Mouse (Mus musculus): Measurements from ENCODE around the gene Pum1. TPM values are rescaled to one million over a fixed set of nuclear protein-coding genes. Genes with fewer than 3 reads are reported as not detected.
A peak's percentile ranks its signal among the peaks of the same experiment; 100 is the strongest.

Gene Pum1
- polyA plus RNA-seq, 1 experiment from 2014 or later: 137 TPM

- Histone ChIP-seq H3K9me3 (ENCODE audit: control insufficient read depth, low read length) (no peaks in the 10 kb centered on the region), H3K4me2 (ENCODE audit: low read length) (no peak overlapping the region), H3K9ac (replicated peaks; ENCODE audit: low read depth, low read length) (no peak overlapping the region), H3K27me3 (replicated peaks; ENCODE audit: control insufficient read depth, insufficient read depth, low read length) (no peaks in the 10 kb centered on the region), H3K4me1 (replicated peaks; ENCODE audit: control insufficient read depth, insufficient read depth, low read length) (peaks cover 3% of the 10 kb centered on the region; the same call in 1 of the 2 replicates), H3K27ac (ENCODE audit: low read length) (no peak overlapping the region), H3K4me3 (replicated peaks; ENCODE audit: low read length) (no peak overlapping the region), H3K36me3 (ENCODE audit: control insufficient read depth, insufficient read depth) (no peaks in the 10 kb centered on the region)
- no peak for ATAC-seq
- WGBS: 83% methylated on average over 5 of the region's 5 CpGs
These were observed 124.4 kb downstream of the Pum1 start for GRCm38 (mm10) chr4:130787530-130787929.

GRCm38 (mm10) chr4:130790180-130790579, 127.1 kb downstream of the Pum1 start:
- Histone ChIP-seq H3K4me3 (replicated peaks; ENCODE audit: low read length) (no peak overlapping the region), H3K9me3 (ENCODE audit: control insufficient read depth, low read length) (no peaks in the 10 kb centered on the region), H3K9ac (replicated peaks; ENCODE audit: low read depth, low read length) (no peak overlapping the region), H3K27me3 (replicated peaks; ENCODE audit: control insufficient read depth, insufficient read depth, low read length) (no peaks in the 10 kb centered on the region), H3K4me2 (ENCODE audit: low read length) (no peak overlapping the region), H3K4me1 (replicated peaks; ENCODE audit: control insufficient read depth, insufficient read depth, low read length) (peaks cover 25% of the 10 kb centered on the region), H3K27ac (ENCODE audit: low read length) (no peak overlapping the region), H3K36me3 (ENCODE audit: control insufficient read depth, insufficient read depth) (no peaks in the 10 kb centered on the region)
- ATAC-seq: peak; percentile 41; the same call in 1 of the 2 replicates
- 7% methylated on average over 6 of the region's 6 CpGs for WGBS

GRCm38 (mm10) chr4:130791811-130792375, 128.8 kb downstream of the Pum1 start:
- peak overlapping the region; percentile 78; the same call in 1 of the 2 replicates for H3K27ac ChIP-seq (ENCODE audit: low read length)
- H3K9me3 ChIP-seq (ENCODE audit: control insufficient read depth, low read length): no peaks in the 10 kb centered on the region
- H3K4me2 ChIP-seq (ENCODE audit: low read length): peak overlapping the region; percentile 84
- no peaks in the 10 kb centered on the region for H3K27me3 ChIP-seq (replicated peaks; ENCODE audit: control insufficient read depth, insufficient read depth, low read length)
- H3K4me1 ChIP-seq (replicated peaks; ENCODE audit: control insufficient read depth, insufficient read depth, low read length): peaks cover 31% of the 10 kb centered on the region
- peak; percentile 51 for ATAC-seq
- H3K36me3 ChIP-seq (ENCODE audit: control insufficient read depth, insufficient read depth): no peaks in the 10 kb centered on the region
- H3K4me3 ChIP-seq (replicated peaks; ENCODE audit: low read length): peak overlapping the region; percentile 89
- 6% methylated on average over 17 of the region's 19 CpGs for WGBS
- peak overlapping the region; percentile 99 for H3K9ac ChIP-seq (replicated peaks; ENCODE audit: low read depth, low read length)

- peak; percentile 56 for ATAC-seq
- Histone ChIP-seq H3K9me3 (ENCODE audit: control insufficient read depth, low read length) (no peaks in the 10 kb centered on the region), H3K4me2 (ENCODE audit: low read length) (peak within 1 kb of the TSS; percentile 84), H3K9ac (replicated peaks; ENCODE audit: low read depth, low read length) (peak within 1 kb of the TSS; percentile 99), H3K36me3 (ENCODE audit: control insufficient read depth, insufficient read depth) (no peaks in the 10 kb centered on the region), H3K4me3 (replicated peaks; ENCODE audit: low read length) (peak within 1 kb of the TSS; percentile 89), H3K4me1 (replicated peaks; ENCODE audit: control insufficient read depth, insufficient read depth, low read length) (peaks cover 38% of the 10 kb centered on the region), H3K27ac (ENCODE audit: low read length) (peak within 1 kb of the TSS; percentile 78), H3K27me3 (replicated peaks; ENCODE audit: control insufficient read depth, insufficient read depth, low read length) (no peaks in the 10 kb centered on the region)
- WGBS: 2% methylated on average over 64 of the region's 99 CpGs
These were observed 129.5 kb downstream of the Pum1 start, which contains the start of gene Sdc3 for GRCm38 (mm10) chr4:130792376-130793179. Gene Sdc3 (plus strand): TSS chr4:130792537.

GRCm38 (mm10) chr4:130793180-130793501, 130.0 kb downstream of the Pum1 start:
- Histone ChIP-seq H3K36me3 (ENCODE audit: control insufficient read depth, insufficient read depth) (no peaks in the 10 kb centered on the region), H3K4me3 (replicated peaks; ENCODE audit: low read length) (peak overlapping the region; percentile 89), H3K4me2 (ENCODE audit: low read length) (peak overlapping the region; percentile 84), H3K27ac (ENCODE audit: low read length) (peak overlapping the region; percentile 78; the same call in 1 of the 2 replicates), H3K9ac (replicated peaks; ENCODE audit: low read depth, low read length) (peak overlapping the region; percentile 99), H3K4me1 (replicated peaks; ENCODE audit: control insufficient read depth, insufficient read depth, low read length) (peaks cover 43% of the 10 kb centered on the region), H3K9me3 (ENCODE audit: control insufficient read depth, low read length) (no peaks in the 10 kb centered on the region), H3K27me3 (replicated peaks; ENCODE audit: control insufficient read depth, insufficient read depth, low read length) (no peaks in the 10 kb centered on the region)
- ATAC-seq: no peak
- WGBS: 44% methylated on average over 7 of the region's 7 CpGs

GRCm38 (mm10) chr4:130794771-130795170, 131.7 kb downstream of the Pum1 start:
- Histone ChIP-seq H3K4me2 (ENCODE audit: low read length) (peak overlapping the region; percentile 48), H3K36me3 (ENCODE audit: control insufficient read depth, insufficient read depth) (no peaks in the 10 kb centered on the region), H3K9ac (replicated peaks; ENCODE audit: low read depth, low read length) (peak overlapping the region; percentile 40), H3K27me3 (replicated peaks; ENCODE audit: control insufficient read depth, insufficient read depth, low read length) (no peaks in the 10 kb centered on the region), H3K4me1 (replicated peaks; ENCODE audit: control insufficient read depth, insufficient read depth, low read length) (peaks cover 57% of the 10 kb centered on the region), H3K27ac (ENCODE audit: low read length) (no peak overlapping the region), H3K9me3 (ENCODE audit: control insufficient read depth, low read length) (no peaks in the 10 kb centered on the region), H3K4me3 (replicated peaks; ENCODE audit: low read length) (peak overlapping the region; percentile 20)
- 52% methylated on average over 4 of the region's 4 CpGs for WGBS
- ATAC-seq: no peak

- H3K27me3 ChIP-seq (replicated peaks; ENCODE audit: control insufficient read depth, insufficient read depth, low read length): no peaks in the 10 kb centered on the region
- no peak overlapping the region for H3K9ac ChIP-seq (replicated peaks; ENCODE audit: low read depth, low read length)
- H3K9me3 ChIP-seq (ENCODE audit: control insufficient read depth, low read length): no peaks in the 10 kb centered on the region
- H3K4me1 ChIP-seq (replicated peaks; ENCODE audit: control insufficient read depth, insufficient read depth, low read length): peaks cover 57% of the 10 kb centered on the region
- no peak overlapping the region for H3K4me3 ChIP-seq (replicated peaks; ENCODE audit: low read length)
- H3K27ac ChIP-seq (ENCODE audit: low read length): no peak overlapping the region
- H3K36me3 ChIP-seq (ENCODE audit: control insufficient read depth, insufficient read depth): no peaks in the 10 kb centered on the region
- 90% methylated on average over 6 of the region's 6 CpGs for WGBS
- no peak overlapping the region for H3K4me2 ChIP-seq (ENCODE audit: low read length)
- ATAC-seq: no peak
These were observed 132.8 kb downstream of the Pum1 start for GRCm38 (mm10) chr4:130795970-130796369.

- no peak for ATAC-seq
- no peak overlapping the region for H3K27ac ChIP-seq (ENCODE audit: low read length)
These were observed 134.3 kb downstream of the Pum1 start for GRCm38 (mm10) chr4:130797201-130798051.

GRCm38 (mm10) chr4:130798416-130798815, 135.3 kb downstream of the Pum1 start:
- Histone ChIP-seq H3K4me3 (replicated peaks; ENCODE audit: low read length) (no peak overlapping the region), H3K9me3 (ENCODE audit: control insufficient read depth, low read length) (no peaks in the 10 kb centered on the region), H3K27ac (ENCODE audit: low read length) (no peak overlapping the region), H3K9ac (replicated peaks; ENCODE audit: low read depth, low read length) (no peak overlapping the region), H3K4me1 (replicated peaks; ENCODE audit: control insufficient read depth, insufficient read depth, low read length) (peaks cover 65% of the 10 kb centered on the region), H3K36me3 (ENCODE audit: control insufficient read depth, insufficient read depth) (no peaks in the 10 kb centered on the region), H3K27me3 (replicated peaks; ENCODE audit: control insufficient read depth, insufficient read depth, low read length) (no peaks in the 10 kb centered on the region), H3K4me2 (ENCODE audit: low read length) (no peak overlapping the region)
- WGBS: 62% methylated on average over 1 of the region's 1 CpGs
- no peak for ATAC-seq

More at GRCm38 (mm10) chr4:130797201-130798051, 134.3 kb downstream of the Pum1 start:
- H3K27me3 ChIP-seq (replicated peaks; ENCODE audit: control insufficient read depth, insufficient read depth, low read length): no peaks in the 10 kb centered on the region
- no peak overlapping the region for H3K4me2 ChIP-seq (ENCODE audit: low read length)
- no peak overlapping the region for H3K9ac ChIP-seq (replicated peaks; ENCODE audit: low read depth, low read length)
- H3K4me3 ChIP-seq (replicated peaks; ENCODE audit: low read length): no peak overlapping the region
- 41% methylated on average over 15 of the region's 15 CpGs for WGBS
- H3K4me1 ChIP-seq (replicated peaks; ENCODE audit: control insufficient read depth, insufficient read depth, low read length): peaks cover 63% of the 10 kb centered on the region
- no peaks in the 10 kb centered on the region for H3K36me3 ChIP-seq (ENCODE audit: control insufficient read depth, insufficient read depth)
- no peaks in the 10 kb centered on the region for H3K9me3 ChIP-seq (ENCODE audit: control insufficient read depth, low read length)

All from forebrain, embryonic 16.5 days (tissue).